Mouse (Mus musculus) myocyte (in vitro differentiated cells): Measurements from ENCODE around the gene Ndufs7.

Experiments
- CEBPB ChIP-seq: IDR thresholded peaks from 2 replicates; pipeline ENCODE4 v1.6.1; 2011; ENCODE audit warnings: mild to moderate bottlenecking, moderate library complexity; ENCODE audit not compliant: poor library complexity, insufficient read depth, severe bottlenecking
- E2F4 ChIP-seq: IDR thresholded peaks from one replicate; pipeline ENCODE4 v1.6.1; 2011; ENCODE audit warnings: mild to moderate bottlenecking, control low read depth, moderate library complexity; ENCODE audit not compliant: insufficient read depth
- MAX ChIP-seq: IDR thresholded peaks from one replicate; pipeline ENCODE4 v1.6.1; 2011; ENCODE audit warnings: low read depth, mild to moderate bottlenecking, control low read depth
- MYOD1 ChIP-seq, 3 experiments: IDR thresholded peaks; one replicate each; pipeline ENCODE4 v1.6.1; 2011; ENCODE audit warnings: control low read depth in 2 of 3, low read depth in 2 of 3, mild to moderate bottlenecking in 2 of 3, moderate library complexity in 1 of 3; ENCODE audit not compliant: insufficient read length in 2 of 3, control insufficient read depth in 1 of 3
- MYOG ChIP-seq, 3 experiments: IDR thresholded peaks; one replicate each; pipeline ENCODE4 v1.6.1; 2011; ENCODE audit warnings: control low read depth in 2 of 3, low read depth in 2 of 3, mild to moderate bottlenecking in 2 of 3; ENCODE audit not compliant: insufficient read length in 2 of 3, control insufficient read depth in 1 of 3, insufficient read depth in 1 of 3
- POLR2A ChIP-seq: IDR thresholded peaks from one replicate; pipeline ENCODE4 v1.6.1; 2011; ENCODE audit warnings: low read depth, mild to moderate bottlenecking, control low read depth, moderate library complexity; ENCODE audit not compliant: insufficient read length
- POLR2AphosphoS2 ChIP-seq: IDR thresholded peaks from one replicate; pipeline ENCODE4 v1.6.1; 2011; ENCODE audit warnings: low read depth, control low read depth; ENCODE audit not compliant: insufficient read length
- REST ChIP-seq: IDR thresholded peaks from one replicate; pipeline ENCODE4 v1.6.1; 2011; ENCODE audit warnings: mild to moderate bottlenecking, control low read depth, moderate library complexity; ENCODE audit not compliant: insufficient read depth, insufficient read length
- SRF ChIP-seq: IDR thresholded peaks from one replicate; pipeline ENCODE4 v1.6.1; 2011; ENCODE audit warnings: low read depth; ENCODE audit not compliant: control insufficient read depth, insufficient read length
- TCF12 ChIP-seq: IDR thresholded peaks from one replicate; pipeline ENCODE4 v1.6.1; 2011; ENCODE audit warnings: mild to moderate bottlenecking, control low read depth; ENCODE audit not compliant: poor library complexity, insufficient read depth, severe bottlenecking
- TCF3 ChIP-seq: IDR thresholded peaks from one replicate; pipeline ENCODE4 v1.6.1; 2011; ENCODE audit warnings: low read depth, control low read depth; ENCODE audit not compliant: insufficient read length
- USF1 ChIP-seq: IDR thresholded peaks from one replicate; pipeline ENCODE4 v1.6.1; 2011; ENCODE audit warnings: low read depth, mild to moderate bottlenecking, control low read depth, moderate library complexity

GRCm38 (mm10) chr10:80200485-80200884 is 48.4 kb upstream of the Ndufs7 start:
- TF ChIP-seq CEBPB (no peak), POLR2A (no peak), MAX (no peak), TCF12 (no peak), USF1 (no peak), E2F4 (no peak), MYOG (IDR thresholded peaks at IDR 0.05; ENCODE audit: control insufficient read depth in 1 of 3, insufficient read depth in 1 of 3, insufficient read length in 2 of 3, low read depth in 2 of 3) (no peak), POLR2AphosphoS2 (no peak), MYOD1 (IDR thresholded peaks at IDR 0.05; ENCODE audit: control insufficient read depth in 1 of 3, insufficient read length in 2 of 3, low read depth in 2 of 3) (no peak), SRF (no peak), REST (no peak), TCF3 (no peak)
